Mouse (Mus musculus) CD4-positive, CD25-positive, alpha-beta regulatory T cell, adult 4 months (primary cell): ENCODE measurements at regions not wholly inside any gene's neighbourhood (a gene's known extent, or its start where the extent isn't known, plus 50 kb on each side); places are given as distances from the start of the nearest gene placed in this dataset.

Source experiments
- ATAC-seq: one replicate; pipeline ENCODE4 v1.8.0; 2017

GRCm38 (mm10) chr14:9338220-9338619 lies 672.2 kb upstream of the 4930452B06Rik start:
- ATAC-seq, result no peak

- ATAC-seq, result no peak
These were observed 671.1 kb upstream of the 4930452B06Rik start for GRCm38 (mm10) chr14:9337107-9337506.

GRCm38 (mm10) chr14:9331593-9331992 lies 665.6 kb upstream of the 4930452B06Rik start:
- no peak for ATAC-seq

- no peak for ATAC-seq
These were observed 664.7 kb upstream of the 4930452B06Rik start for GRCm38 (mm10) chr14:9330767-9331166.

- no peak for ATAC-seq
These were observed 663.9 kb upstream of the 4930452B06Rik start for GRCm38 (mm10) chr14:9329839-9330485.

GRCm38 (mm10) chr14:9327344-9327743 lies 661.3 kb upstream of the 4930452B06Rik start:
- ATAC-seq, result no peak

- no peak for ATAC-seq
These were observed 653.8 kb upstream of the 4930452B06Rik start for GRCm38 (mm10) chr14:9319842-9320241.

- ATAC-seq, result no peak
These were observed 652.9 kb upstream of the 4930452B06Rik start for GRCm38 (mm10) chr14:9318796-9319465.

GRCm38 (mm10) chr14:9315224-9315623 lies 649.2 kb upstream of the 4930452B06Rik start:
- no peak for ATAC-seq

GRCm38 (mm10) chr14:9296145-9296544 lies 630.1 kb upstream of the 4930452B06Rik start:
- ATAC-seq, result no peak

- ATAC-seq, result no peak
These were observed 628.5 kb upstream of the 4930452B06Rik start for GRCm38 (mm10) chr14:9294555-9294954.

- ATAC-seq, result no peak
These were observed 622.1 kb upstream of the 4930452B06Rik start for GRCm38 (mm10) chr14:9288103-9288502.

- ATAC-seq, result no peak
These were observed 619.6 kb upstream of the 4930452B06Rik start for GRCm38 (mm10) chr14:9285606-9286002.

GRCm38 (mm10) chr14:9284976-9285605 lies 619.1 kb upstream of the 4930452B06Rik start:
- no peak for ATAC-seq

GRCm38 (mm10) chr14:9267282-9268091 lies 601.4 kb upstream of the 4930452B06Rik start:
- ATAC-seq, result no peak

- ATAC-seq, result no peak
These were observed 586.0 kb upstream of the 4930452B06Rik start for GRCm38 (mm10) chr14:9252017-9252416.

- ATAC-seq, result no peak
These were observed 579.2 kb upstream of the 4930452B06Rik start for GRCm38 (mm10) chr14:9245266-9245665.

GRCm38 (mm10) chr14:9243336-9243735 lies 577.3 kb upstream of the 4930452B06Rik start:
- no peak for ATAC-seq

GRCm38 (mm10) chr14:9242118-9242517 lies 576.1 kb upstream of the 4930452B06Rik start:
- ATAC-seq, result no peak

- no peak for ATAC-seq
These were observed 561.6 kb upstream of the 4930452B06Rik start for GRCm38 (mm10) chr14:9227670-9228069.

GRCm38 (mm10) chr14:9200246-9200645 lies 534.2 kb upstream of the 4930452B06Rik start:
- ATAC-seq, result no peak

- ATAC-seq, result no peak
These were observed 526.2 kb upstream of the 4930452B06Rik start for GRCm38 (mm10) chr14:9192122-9192769.
